Mouse (Mus musculus) hindbrain, postnatal 0 days (tissue): ENCODE measurements around the gene Tnfrsf21. TPM values are rescaled to one million over a fixed set of nuclear protein-coding genes. Genes with fewer than 3 reads are reported as not detected.

Experiments used
- ATAC-seq: fragments of 200-750 bp; cut with Nextera tagmentation; 2 replicates; pipeline ENCODE4 v1.8.0; 2017; ENCODE audit warnings: mild to moderate bottlenecking, moderate TSS enrichment, moderate library complexity
- DNase-seq: peaks from one replicate; pipeline ENCODE4 v3.0.0-alpha.2; 2015; ENCODE audit warnings: low spot score
- H3K27ac ChIP-seq: fragments of 300-500 bp; sonication (generic); 2 replicates; pipeline ENCODE4 v1.5.1; 2014; ENCODE audit warnings: mild to moderate bottlenecking
- H3K27me3 ChIP-seq: fragments of 300-500 bp; sonication (generic); 2 replicates; pipeline ENCODE4 v1.6.1; 2014; ENCODE audit warnings: low read length, mixed read lengths; ENCODE audit not compliant: insufficient read depth
- H3K36me3 ChIP-seq: fragments of 300-500 bp; sonication (generic); 2 replicates; pipeline ENCODE4 v1.6.1; 2014; ENCODE audit warnings: low read length, mixed read lengths; ENCODE audit not compliant: insufficient read depth
- H3K4me1 ChIP-seq: fragments of 300-500 bp; sonication (generic); 2 replicates; pipeline ENCODE4 v1.6.1; 2014; ENCODE audit warnings: antibody characterized with exemption, low read length, mixed read lengths; ENCODE audit not compliant: insufficient read depth
- H3K4me2 ChIP-seq: fragments of 300-500 bp; sonication (generic); 2 replicates; pipeline ENCODE4 v1.6.1; 2014; ENCODE audit warnings: low read depth, mild to moderate bottlenecking, low read length, moderate library complexity, mixed read lengths
- H3K4me3 ChIP-seq: fragments of 300-500 bp; sonication (generic); 2 replicates; pipeline ENCODE4 v1.5.1; 2014; ENCODE audit warnings: low read length
- H3K9ac ChIP-seq: fragments of 300-500 bp; sonication (generic); replicated peaks from 2 replicates; pipeline ENCODE4 v1.6.1; 2014; ENCODE audit warnings: mild to moderate bottlenecking, low read length, moderate library complexity, mixed read lengths
- H3K9me3 ChIP-seq: fragments of 300-500 bp; sonication (generic); 2 replicates; pipeline ENCODE4 v1.6.1; 2016; ENCODE audit warnings: low read length, mixed read lengths
- CTCF ChIP-seq: IDR thresholded peaks from 2 replicates; pipeline ENCODE4 v1.5.1; 2016; ENCODE audit warnings: antibody characterized with exemption, control low read depth, low read depth
- WGBS: fragments of 180-500 bp; shearing (Covaris S2); extraction: QIAGEN DNeasy Blood & Tissue Kit; methylation state at CpG from one replicate; pipeline ENCODE4 v1.1.7; 2014; 5-methylcytosine and 5-hydroxymethylcytosine counted together
- polyA plus RNA-seq: library from polyadenylated mRNA; unstranded; fragments of >200 nt; fragmentation: Nextera tagmentation; extraction: Ambion mirVana; gene quantifications from 2 replicates; pipeline ENCODE4 v1.2.1, GENCODE M21; 2015
- total RNA-seq: library from RNA; depleted of rRNA; stranded (reverse); fragments of >200 nt; gene quantifications from 2 replicates; pipeline ENCODE4 v1.2.3, GENCODE M21; 2014

Gene Tnfrsf21
- total and polyA plus RNA-seq, 2 experiments from 2014 or later, result 76.8 to 115 TPM

DNA sequence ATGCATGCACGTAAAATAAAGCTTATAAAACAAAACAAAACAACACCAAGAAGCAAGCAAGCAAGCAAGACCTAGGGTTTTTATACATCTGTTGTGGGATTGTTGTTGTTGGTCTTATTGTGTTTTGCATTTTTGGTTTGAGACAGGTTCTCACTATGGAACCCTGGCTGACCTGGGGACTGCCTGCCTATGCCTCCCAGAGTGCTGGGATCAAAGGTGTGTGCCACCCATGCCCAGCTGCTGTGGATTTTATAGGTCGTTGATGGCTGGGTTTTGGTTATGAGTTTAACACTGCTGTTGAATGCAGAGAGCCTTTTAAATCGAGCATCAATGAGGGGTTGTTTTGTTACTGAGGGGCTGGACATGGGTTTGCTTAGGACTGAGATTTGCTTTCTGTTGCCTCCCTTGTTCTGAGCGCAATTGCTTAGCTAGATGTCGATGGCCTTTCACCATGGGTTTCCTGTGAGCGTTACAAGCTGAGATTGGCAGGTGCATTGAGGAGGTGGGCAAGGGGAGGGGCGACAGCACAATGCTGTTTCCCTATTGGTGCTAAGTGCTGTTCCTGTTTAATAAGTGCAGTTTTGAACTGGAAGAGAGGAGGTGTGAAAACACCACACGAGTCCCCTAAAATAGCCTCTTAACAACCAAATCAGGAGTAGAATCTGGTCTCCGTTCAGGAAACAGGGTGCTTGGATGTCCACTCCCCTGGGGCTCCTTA, 94.0 kb downstream of the Tnfrsf21 start:
- no peak for TF ChIP-seq CTCF
- Histone ChIP-seq H3K27ac (no peak overlapping the region), H3K36me3 (no peaks in the 10 kb centered on the region), H3K4me3 (no peak overlapping the region), H3K4me2 (no peak overlapping the region), H3K27me3 (no peaks in the 10 kb centered on the region), H3K9ac (no peak overlapping the region), H3K4me1 (no peaks in the 10 kb centered on the region; the same call in 1 of the 2 replicates), H3K9me3 (no peaks in the 10 kb centered on the region)
- DNase-seq (no peak), ATAC-seq (no peak)
- WGBS, result 69% methylated on average over 9 of the region's 9 CpGs

DNA sequence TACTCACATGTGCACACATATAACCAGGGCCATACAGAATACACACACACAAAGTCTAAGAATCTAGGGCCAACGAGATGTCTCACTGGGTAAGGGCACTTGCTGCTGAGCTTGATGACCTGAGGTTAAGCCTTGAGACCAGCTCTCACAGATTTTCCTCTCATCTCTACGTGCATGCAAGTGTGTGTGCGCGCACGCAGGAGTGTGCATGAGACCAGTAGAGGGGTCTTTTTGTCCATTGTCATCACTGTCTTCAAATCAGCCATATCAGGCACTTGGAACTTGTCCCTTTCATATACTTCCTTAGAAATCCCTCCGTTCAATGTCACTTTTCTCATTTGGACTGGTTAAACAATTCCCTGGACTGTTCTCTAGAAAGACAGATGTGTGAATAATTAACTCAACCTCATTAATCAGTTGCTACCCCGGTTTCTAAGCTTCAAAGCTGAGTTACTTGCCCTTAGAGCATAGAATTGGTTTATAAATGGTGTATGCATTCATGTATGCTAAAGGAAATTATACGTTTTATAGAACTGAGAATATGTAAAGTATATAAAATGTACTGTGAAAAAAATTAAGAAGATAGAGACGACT, 97.1 kb downstream of the Tnfrsf21 start:
- Histone ChIP-seq H3K4me1 (no peaks in the 10 kb centered on the region; the same call in 1 of the 2 replicates), H3K9me3 (no peaks in the 10 kb centered on the region), H3K36me3 (no peaks in the 10 kb centered on the region), H3K27ac (no peak overlapping the region), H3K4me2 (no peak overlapping the region), H3K4me3 (no peak overlapping the region), H3K27me3 (no peaks in the 10 kb centered on the region), H3K9ac (no peak overlapping the region)
- no peak for TF ChIP-seq CTCF
- ATAC-seq (no peak), DNase-seq (peak; percentile 8)
- WGBS, result 49% methylated on average over 9 of the region's 9 CpGs

DNA sequence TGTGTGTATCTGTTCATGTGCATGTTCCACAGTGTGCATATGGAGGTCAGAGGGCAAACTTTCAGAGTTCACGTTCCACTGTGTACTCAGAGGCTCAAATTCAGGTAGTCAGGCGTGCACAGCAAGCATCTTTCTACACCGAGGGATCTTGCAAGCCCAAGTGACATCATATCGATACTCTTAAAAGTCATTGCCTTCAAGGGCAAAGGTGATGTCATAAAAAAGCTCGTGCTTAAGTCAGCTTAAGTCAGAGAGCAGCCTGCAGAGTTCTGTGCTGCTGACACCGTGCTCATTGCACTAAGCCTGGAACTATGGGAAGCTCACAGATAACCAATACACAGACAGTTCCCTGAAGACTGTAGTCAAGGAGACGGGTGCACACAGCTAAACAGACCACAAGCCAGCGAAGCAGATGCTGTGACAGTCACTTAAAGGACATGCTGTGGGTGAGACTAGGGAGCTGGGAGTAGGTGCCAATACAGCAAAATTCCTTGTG, 97.8 kb downstream of the Tnfrsf21 start:
- no peaks in the 10 kb centered on the region; the same call in 1 of the 2 replicates for H3K4me1 ChIP-seq
- H3K4me3 ChIP-seq, result no peak overlapping the region
- no peak for TF ChIP-seq CTCF
- H3K27me3 ChIP-seq, result no peaks in the 10 kb centered on the region
- no peaks in the 10 kb centered on the region for H3K36me3 ChIP-seq
- no peak overlapping the region for H3K9ac ChIP-seq
- no peak overlapping the region for H3K27ac ChIP-seq
- no peaks in the 10 kb centered on the region for H3K9me3 ChIP-seq
- ATAC-seq (peak; percentile 91), DNase-seq (peak; percentile 81)
- no peak overlapping the region for H3K4me2 ChIP-seq
- WGBS, result 40% methylated on average over 8 of the region's 8 CpGs

DNA sequence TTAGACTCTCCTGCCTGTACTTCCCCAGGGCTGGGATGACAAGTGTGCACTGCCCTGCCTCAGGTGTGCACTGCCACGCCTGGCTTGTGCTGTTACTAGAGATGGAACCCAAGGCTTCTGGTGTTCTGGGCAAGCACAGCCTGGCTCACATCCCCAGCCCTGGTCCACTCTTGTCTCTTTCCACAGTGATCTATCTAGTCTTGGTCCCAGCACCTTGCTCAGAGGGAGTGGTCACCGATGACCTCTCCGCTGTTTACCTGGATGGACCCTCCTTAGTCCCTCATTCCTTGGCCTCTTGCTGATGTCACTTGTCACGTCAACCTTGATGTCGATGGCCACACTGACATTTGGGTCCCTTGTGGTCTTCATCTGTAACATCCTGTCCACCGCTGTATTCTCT, 98.6 kb downstream of the Tnfrsf21 start:
- no peaks in the 10 kb centered on the region; the same call in 1 of the 2 replicates for H3K4me1 ChIP-seq
- WGBS, result 95% methylated on average over 6 of the region's 6 CpGs
- no peak overlapping the region for H3K27ac ChIP-seq
- H3K36me3 ChIP-seq, result no peaks in the 10 kb centered on the region
- no peak overlapping the region for H3K9ac ChIP-seq
- ATAC-seq, result 0 out of 2 replicates have a peak, but pooled peaks have one; percentile 1
- no peak overlapping the region for H3K4me3 ChIP-seq
- no peak overlapping the region for H3K4me2 ChIP-seq
- H3K9me3 ChIP-seq, result no peaks in the 10 kb centered on the region
- H3K27me3 ChIP-seq, result no peaks in the 10 kb centered on the region
- no peak for TF ChIP-seq CTCF
- DNase-seq, result no peak

DNA sequence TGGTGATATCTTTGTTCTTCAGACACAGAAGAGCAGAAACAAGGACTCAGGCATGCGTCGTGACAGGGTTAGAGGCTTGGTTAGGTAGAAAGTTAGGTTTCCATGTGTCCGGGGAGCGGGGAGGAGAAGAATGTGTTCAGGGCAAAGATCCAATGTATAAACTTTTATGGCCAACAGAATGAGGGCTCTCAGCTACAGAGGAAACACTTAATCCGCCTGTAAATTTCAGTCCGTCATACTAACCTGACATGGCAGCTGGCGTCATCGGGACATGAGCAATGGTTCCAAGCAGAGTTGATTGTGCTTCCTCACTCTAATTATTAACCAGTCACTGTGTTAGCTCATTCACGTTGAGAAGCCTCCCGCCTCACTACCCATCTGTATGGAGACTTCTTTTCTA, 100.4 kb downstream of the Tnfrsf21 start:
- no peaks in the 10 kb centered on the region for H3K36me3 ChIP-seq
- TF ChIP-seq CTCF, result no peak
- no peak overlapping the region for H3K4me2 ChIP-seq
- DNase-seq (no peak), ATAC-seq (no peak)
- H3K27me3 ChIP-seq, result no peaks in the 10 kb centered on the region
- no peaks in the 10 kb centered on the region; the same call in 1 of the 2 replicates for H3K4me1 ChIP-seq
- 58% methylated on average over 10 of the region's 10 CpGs for WGBS
- H3K9me3 ChIP-seq, result no peaks in the 10 kb centered on the region
- H3K4me3 ChIP-seq, result no peak overlapping the region
- no peak overlapping the region for H3K9ac ChIP-seq
- no peak overlapping the region for H3K27ac ChIP-seq

DNA sequence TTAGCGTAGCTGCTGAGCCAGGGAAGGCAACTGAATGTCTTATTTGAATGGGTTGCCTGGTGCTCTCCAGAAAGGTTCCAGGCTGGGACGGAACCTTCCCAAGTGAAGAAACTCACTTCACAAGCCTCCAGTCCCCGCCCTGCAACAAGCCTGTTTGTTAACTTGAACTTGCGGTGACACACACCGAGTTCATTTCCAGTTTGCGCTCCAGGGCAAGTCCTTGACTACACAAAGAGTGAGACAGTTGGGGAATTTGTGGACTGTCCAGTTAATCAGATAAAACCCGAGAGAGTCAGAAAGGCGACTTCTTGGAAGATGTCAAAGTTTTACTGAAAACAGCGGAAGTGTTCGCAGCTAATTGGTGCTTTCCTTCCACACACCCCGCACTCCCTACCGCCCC, 103.1 kb downstream of the Tnfrsf21 start:
- no peak overlapping the region for H3K27ac ChIP-seq
- ATAC-seq (no peak), DNase-seq (no peak)
- H3K27me3 ChIP-seq, result no peaks in the 10 kb centered on the region
- H3K36me3 ChIP-seq, result no peaks in the 10 kb centered on the region
- WGBS, result 88% methylated on average over 12 of the region's 12 CpGs
- H3K4me2 ChIP-seq, result no peak overlapping the region
- no peak for TF ChIP-seq CTCF
- H3K4me1 ChIP-seq, result no peaks in the 10 kb centered on the region
- H3K4me3 ChIP-seq, result no peak overlapping the region
- H3K9ac ChIP-seq, result no peak overlapping the region
- no peaks in the 10 kb centered on the region for H3K9me3 ChIP-seq

DNA sequence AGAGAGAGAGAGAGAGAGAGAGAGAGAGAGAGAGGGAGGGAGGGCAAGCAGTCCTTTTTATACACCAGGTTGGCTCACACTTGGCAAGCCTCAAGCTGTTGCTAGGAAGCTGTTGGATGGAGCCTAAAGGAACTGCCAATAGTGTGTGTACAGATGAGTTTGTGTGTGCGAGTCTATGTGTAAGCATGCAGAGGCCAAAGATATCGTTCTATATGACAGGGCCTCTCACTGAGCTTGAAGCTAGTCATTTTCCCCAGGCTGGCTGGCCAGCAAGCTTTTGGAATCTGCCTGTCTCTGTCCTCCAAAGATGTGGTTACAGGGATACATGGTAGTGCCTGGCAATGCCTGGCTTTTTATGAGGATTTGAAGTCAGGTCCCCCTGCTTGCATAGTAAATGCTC, 104.7 kb downstream of the Tnfrsf21 start:
- Histone ChIP-seq H3K4me2 (no peak overlapping the region), H3K4me3 (no peak overlapping the region), H3K4me1 (no peaks in the 10 kb centered on the region), H3K27ac (no peak overlapping the region), H3K9me3 (no peaks in the 10 kb centered on the region), H3K36me3 (no peaks in the 10 kb centered on the region), H3K9ac (no peak overlapping the region), H3K27me3 (no peaks in the 10 kb centered on the region)
- no peak for DNase-seq
- no peak for TF ChIP-seq CTCF
- 52% methylated on average over 2 of the region's 2 CpGs for WGBS
- ATAC-seq, result no peak
